Mouse (Mus musculus) gastrocnemius, postnatal 4 days (tissue): ENCODE data around the gene Dock1. TPM values are rescaled to one million over a fixed set of nuclear protein-coding genes. Genes with fewer than 3 reads are reported as not detected.

Experiments used
- DNase-seq, 2 experiments: peaks; one replicate each; pipeline ENCODE4 v3.0.0; 2021 to 2022; ENCODE audit warnings: low spot score in 2 of 2, mixed read lengths in 2 of 2
- total RNA-seq, 2 experiments: library from RNA; stranded (reverse); gene quantifications; 2 replicates each; pipeline ENCODE4 v1.2.3; 2021

Gene Dock1
- total RNA-seq, 2 experiments from 2014 or later, result 42.9 to 44.8 TPM

DNA sequence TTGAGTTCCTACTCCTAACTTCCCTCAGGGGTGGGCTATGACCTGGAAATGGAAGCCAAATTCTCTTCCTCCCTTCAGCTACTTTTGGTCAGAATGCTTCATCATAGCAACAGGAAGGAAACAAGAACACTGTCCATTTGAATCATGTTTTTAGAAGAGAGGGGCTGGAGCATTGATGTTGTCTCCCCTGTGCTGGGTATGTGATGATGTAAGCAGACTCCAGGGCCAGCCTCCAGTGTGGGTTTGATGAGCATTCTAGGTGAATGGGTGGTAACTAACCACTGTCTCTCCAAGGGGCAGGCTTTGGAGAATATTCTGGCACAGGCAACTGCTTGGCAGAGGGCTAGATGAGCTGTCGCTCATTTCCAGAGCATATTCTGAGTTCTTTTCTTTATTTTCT lies 22.9 kb downstream of the Dock1 start:
- no peak for DNase-seq

DNA sequence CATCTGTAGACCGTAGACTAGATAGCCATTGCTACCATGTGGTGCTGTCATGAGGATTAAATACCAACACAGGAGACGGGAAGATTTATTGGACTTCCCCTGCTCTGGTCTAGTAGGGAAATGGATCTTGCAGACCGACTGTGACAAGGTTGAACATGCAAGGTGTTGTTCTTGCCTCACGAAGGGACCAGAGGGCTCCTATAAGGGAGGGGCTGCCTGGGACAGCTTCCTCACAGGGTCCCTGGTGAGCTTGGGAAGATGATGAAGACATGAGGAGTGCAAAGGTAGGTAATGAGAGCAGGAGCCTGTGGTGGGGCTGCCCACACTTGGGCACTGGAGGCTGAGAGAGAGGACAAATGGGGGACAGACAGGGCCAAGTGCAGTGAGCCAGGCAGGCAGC lies 25.0 kb downstream of the Dock1 start:
- no peak for DNase-seq

DNA sequence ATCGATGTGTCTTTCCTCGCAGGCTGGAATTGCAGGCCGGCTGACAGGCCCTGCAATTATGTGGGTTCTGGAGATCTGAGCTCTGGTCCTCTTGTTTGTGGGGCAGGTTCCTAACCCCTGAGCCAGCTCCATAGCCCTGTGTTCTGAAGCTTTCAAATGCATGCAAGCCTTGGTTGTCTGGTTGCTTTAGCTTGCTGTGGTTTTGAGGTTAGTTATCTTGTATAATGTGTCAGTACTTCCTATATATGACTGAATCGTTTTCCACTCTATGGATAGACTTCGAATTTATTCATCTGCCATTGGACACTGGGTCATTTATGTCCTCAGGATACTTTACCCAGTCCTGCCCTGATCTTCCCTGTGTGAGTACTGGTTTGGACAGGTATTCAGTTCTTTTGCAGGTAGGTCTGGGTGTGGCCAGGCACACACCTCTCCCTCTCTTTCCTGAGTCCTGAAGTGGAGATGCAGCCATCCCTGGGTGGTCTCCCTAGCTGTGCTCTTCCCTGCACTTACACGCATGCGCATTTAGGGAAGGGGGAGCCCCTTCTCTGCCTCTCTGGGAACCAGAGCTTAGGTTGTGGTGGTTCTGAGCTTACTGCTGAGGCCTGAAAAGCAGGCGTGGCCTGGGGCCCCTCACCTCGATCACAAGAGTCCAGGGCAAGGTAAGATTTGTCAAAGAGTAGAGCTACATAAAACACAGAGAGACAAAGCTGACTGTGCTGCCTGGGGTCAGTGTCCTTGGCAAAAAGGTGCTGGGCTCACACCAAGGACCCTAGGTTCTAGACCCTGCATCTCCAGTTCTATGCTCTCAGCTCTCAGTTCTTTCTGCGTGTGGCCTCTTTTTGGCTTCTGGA lies 25.9 kb downstream of the Dock1 start:
- no peak for DNase-seq

DNA sequence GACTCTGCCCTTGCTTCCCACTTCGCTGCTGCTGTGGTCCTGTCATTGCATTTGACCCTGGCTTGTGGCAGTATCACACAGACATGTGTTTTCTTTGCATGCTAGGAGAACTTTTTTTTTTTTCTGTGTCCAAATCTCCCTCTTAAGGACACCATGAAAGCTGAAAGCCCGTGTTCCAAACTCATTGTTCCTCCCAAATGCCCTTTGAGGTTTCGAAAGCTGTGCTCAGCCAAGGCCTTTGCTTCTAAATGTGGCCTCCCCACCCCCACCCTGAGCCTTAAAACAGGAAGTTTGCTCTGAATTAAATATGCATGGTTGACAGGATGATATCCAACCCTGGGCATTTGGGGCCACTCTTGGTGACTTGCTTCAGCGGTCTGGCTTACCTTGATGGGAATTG lies 27.0 kb downstream of the Dock1 start:
- DNase-seq, result no peak

DNA sequence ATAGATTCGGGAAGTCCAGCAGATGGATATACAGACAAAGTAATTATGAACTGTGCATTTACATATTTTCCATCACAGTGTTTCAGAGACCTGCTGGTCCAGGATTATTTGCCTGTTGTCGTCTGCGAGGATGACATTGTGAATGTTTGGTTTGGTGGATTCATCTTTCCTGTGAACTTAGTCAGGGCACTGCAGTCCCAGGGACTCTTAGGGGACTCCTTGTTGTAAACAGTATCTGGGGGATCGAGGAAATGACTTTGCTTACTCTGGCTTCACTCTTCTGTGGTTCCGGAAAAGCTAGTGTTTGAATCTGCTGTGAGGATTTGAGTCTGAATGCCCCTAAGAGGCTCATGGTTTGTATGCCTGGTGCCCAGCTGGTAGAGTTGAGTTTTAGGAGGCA lies 27.8 kb downstream of the Dock1 start:
- no peak for DNase-seq

DNA sequence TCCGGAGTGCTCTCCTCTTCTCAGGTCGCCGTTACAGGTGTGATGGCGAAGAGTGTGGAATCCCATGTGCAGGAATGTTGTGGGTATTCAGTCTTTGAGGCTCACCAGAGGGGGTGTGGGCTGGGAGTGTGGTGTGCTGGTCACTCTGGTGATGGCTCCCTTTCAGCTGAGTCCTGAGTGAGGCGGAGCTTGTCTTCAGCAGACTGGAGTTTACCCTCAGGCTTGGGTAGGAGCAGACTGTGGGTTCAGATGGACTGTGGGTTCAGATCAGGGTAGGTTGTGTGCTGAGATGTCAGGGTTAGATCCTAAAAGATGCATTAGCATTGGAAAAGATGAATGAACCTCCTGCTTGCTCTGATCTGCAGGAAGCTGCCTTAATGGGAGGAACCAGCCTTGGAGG lies 29.5 kb downstream of the Dock1 start:
- DNase-seq, result no peak

DNA sequence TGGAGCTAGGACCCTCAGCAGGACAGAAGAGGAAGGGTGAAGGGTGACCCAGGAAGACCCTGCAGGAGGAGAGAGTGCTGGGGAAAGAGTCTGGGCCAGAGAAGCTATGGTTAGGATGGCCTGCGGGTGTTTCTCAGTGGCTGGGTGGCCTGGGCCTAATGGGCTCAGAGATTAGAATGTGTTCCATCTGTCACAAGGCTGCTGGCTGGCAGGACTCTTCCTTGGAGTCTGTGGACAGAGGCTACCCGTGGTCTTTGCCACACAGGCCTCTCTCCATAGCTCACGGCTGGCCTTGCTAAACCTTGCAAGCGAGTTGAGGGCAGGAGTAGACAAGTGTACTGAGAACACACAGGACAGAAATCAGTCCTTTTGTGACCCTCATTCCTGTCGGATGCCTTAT lies 32.0 kb downstream of the Dock1 start:
- DNase-seq, result no peak

DNA sequence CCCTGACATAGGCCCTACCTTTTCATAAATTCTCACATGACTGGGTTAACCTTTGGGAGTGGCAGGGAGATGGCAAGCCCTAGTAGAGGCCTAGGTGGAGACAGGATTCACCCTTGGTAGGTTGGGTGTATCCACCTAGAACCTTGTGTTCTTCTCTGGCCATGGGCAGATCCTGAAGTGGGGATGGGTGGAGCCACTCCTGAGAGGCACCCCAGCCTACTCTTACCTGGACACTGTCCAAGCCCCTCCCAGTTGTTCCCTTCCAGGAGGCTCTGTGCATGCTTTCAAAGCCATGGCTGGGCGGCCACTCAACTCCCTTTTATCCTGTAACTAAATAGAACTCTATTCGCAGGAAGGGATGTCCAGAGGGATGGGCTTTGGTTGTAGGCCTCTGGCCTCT lies 33.2 kb downstream of the Dock1 start:
- no peak for DNase-seq

DNA sequence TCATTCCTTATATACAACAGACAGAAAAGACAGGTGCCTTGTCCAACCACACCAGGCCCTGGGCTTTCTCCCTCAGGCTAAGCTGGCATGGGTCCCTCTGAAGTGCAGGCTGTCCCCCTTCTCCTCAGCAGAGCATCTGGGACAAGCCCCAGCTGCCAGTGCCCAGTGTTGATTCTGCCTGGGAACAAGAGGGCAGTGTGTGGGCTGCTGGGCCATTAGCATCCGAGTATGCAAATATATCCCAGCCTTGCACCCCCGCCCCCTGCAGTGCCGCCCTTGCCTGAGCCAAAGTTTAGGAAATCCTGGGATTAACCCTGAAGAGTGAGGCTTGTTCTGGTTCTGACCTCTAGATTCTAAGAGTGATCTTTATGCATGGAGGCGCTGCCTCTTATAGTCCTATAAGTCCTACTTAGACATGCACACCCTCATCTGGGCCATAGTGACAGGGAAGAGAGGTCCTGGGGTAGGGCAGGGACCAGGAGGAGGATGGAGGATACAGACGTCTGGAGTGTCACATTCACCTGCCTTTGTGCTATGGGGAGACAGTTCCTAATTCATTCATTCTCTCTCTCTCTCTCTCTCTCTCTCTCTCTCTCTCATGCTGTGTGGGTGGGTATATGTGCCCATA lies 38.9 kb downstream of the Dock1 start:
- peak in 1 of 2 experiments; percentile 29 for DNase-seq

DNA sequence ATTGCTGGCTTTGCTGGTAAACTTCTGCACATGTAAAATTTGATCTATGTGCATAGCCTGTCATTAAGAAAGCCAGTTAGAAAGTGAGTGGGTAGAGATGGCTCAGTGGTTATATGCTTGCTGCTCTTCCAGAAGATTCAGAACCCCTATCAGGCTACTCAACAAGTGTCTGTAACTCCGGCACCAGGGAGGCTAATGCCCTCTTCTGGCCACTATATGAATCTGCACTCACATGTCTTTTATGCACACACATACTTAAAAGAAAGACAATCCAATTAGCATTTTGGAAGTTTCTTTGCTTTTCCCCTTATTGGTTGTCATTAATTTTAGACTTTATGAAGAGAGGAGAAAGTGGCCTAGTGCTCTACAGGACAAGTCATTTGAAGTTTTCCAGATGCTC lies 41.1 kb downstream of the Dock1 start:
- DNase-seq, result no peak

DNA sequence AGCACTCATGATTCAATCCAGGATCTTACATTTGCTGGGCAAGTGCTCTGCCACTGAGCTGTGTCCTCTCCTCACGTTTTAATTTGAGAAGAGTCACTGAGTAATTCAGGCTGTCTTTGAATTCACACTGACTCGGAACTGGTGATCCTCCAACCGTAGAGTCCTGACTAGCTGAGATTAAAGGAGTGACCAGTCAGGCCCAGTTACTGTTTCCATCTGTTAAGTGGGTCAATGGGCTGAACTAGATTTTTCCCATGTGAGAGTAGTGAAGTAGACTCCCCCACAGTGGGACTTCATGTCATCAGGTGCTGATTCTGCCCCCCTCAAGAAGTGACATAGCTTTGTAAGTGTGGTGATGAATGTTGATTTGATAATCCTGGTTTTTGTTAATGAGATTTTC lies 49.0 kb downstream of the Dock1 start:
- DNase-seq, result no peak

DNA sequence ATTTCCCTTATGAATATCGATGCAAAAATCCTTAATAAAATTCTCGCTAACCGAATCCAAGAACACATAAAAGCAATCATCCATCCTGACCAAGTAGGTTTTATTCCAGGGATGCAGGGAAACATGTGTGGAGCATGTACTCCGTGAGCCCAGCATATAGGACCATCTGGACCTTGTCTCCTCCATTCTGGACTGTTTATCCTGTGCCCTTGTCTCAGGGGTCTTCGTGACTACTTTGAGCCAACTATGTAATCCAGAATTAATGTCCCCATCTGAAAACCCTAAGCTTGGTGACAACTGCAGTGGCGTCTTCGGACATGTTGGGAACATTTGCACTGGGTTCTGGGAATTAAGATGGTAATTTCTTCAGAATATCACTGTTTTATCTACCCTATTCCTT lies 51.9 kb downstream of the Dock1 start:
- DNase-seq, result no peak

DNA sequence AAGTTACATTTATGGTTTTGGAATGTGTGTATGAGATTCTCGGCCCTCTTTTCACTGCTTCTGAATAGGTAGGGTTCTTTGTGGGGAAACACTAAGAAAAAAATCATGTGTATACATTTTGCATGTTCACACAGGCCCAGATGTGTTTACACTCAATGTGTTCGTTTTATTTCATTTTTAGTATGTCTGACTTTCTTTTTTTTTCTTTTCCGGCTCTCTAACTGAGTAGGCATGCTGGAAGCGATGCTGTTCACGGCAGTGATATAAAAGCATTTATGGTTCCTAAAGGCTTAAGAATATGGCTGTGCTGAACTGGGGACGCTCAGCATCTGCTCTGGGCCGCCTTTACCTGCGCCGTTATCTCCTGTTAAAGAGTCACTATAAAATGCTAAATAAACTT lies 52.5 kb downstream of the Dock1 start:
- DNase-seq, result no peak

DNA sequence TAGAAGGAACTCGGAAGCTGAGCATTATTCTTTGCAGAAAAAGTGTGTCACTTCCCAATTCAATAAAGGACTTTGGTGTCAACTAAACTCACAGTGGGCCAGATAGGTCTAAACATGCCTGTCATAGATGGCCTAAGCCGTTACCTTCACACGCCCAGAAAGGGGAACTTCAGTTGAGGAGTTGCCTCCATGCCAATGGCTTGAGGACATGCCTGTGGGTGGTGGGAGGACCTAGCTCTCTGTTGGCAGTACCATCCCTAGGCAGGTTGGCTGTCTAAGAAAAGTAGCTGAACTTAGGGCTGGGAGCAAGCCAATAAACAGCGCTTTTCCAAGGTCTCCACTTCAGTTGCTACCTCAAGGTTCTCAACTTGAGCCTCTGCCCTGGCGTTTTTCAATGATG lies 53.1 kb downstream of the Dock1 start:
- DNase-seq, result no peak

DNA sequence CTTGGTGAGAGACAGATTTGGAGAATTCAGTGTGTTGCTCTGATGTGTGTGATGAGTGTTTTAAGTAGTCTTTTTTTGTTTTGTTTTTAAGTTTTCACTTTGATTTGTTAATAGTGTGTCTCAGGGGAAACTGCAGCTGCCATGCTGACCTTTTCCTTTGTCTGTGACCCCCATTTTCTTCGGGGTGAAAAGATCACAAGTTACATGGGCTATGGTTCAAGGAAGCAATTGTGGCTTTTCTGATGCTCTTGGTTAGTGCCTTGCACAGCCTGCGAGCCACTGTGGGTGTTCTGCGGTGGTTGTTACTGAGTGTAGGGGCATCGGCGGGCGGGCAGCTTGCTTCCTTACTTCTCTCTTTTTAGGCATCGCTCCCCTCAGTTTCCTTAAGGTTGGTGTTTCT lies 54.4 kb downstream of the Dock1 start:
- DNase-seq, result no peak

DNA sequence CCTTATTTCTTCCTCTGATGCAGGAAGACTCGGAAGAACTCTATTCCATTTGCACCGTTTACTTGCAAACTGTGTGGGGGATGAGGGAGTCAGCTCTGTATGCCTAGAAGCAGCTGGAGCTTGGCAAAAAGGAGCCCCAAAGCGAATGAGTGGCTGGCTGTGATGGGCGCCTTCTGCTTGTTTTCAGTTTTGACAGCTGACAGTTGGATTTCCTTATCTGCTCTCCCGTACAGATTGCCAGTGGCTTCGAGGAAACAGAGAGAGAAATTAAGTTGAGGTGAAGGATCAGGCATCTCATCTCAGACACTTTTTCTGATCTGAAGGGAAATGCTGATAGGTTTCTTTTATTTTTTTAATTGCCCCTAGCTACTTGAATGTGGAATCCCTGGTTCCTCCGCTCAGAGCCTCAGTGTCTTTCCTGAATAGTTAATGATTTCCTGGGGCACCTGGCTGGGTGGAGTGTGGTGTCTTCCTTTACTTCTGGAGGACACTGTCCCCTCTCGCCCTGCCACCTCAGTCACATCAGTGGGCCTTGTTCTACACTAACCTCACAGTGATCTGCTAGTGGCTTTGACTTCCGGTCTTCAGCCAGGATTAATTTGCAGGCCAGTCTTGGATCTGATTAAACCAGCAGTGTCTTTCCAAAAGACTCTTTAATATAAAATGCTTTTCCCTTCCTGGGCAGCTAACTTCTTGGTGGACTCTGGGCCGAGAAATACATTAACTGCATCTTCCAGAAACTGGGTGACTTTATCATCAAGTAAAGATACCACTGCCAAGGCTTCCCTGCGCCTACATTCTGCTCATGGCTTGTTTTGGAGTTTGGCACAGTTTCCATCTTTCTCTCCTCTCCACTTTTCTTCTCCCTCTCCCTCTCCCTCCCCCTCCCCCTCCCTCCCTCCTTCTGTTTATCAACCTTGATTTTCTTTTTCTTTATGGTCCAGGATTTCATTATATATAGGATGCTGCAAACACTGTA lies 55.4 kb downstream of the Dock1 start:
- peak in 1 of 2 experiments; percentile 17 for DNase-seq

DNA sequence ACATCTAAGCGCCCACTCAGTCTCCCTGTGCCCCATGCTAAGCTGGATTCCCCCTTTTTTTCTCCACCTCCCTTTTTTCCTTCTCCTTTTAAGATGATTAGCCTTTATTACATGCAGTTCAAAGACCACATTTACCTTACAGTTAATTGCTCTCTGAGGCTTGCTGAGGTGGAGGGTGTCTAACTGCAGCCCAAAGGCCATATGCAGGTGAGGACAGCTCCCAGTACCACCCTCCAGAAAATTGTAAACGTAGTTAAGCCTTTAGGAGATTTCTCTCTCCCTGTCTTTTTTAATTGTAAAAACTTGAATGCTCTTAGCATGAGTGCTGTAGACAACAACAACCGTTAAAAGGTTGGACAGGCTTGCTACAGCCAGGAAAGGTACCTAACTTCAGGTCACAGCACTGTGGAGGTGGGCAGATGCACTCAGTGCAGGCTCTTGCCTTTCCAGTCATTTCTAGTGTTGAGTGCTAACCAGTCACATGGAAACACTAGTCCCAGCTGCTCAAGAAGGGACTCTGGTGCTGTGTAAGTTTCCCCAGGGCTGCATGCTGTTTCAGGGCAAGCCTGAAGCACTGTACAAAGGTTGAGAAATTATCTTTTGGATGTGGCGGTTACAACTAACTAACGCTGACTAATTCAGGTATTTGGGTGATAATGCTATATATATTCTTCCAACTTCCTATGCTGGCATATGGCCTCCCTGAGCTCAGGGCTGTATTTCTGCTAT lies 56.2 kb downstream of the Dock1 start:
- DNase-seq, result no peak

DNA sequence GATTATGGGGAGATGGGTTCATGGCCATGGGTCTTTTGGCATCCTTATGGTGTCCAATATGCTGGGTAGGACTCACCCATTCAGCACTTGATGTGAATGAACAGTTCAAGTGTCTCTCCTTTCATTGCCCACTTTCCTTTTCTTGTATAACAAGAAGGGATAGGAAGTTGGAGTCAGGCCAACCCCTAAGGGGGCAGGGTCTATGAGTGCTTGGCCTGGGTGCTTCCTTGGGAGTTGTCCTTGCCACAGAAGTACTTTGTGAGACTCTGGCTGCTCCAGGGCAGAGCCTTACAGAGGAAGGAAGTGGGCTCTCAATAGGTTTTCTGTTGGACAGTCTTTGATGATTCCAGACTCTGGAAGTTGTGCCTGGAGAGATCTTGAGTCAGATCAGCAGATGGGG lies 58.9 kb downstream of the Dock1 start:
- DNase-seq, result no peak

DNA sequence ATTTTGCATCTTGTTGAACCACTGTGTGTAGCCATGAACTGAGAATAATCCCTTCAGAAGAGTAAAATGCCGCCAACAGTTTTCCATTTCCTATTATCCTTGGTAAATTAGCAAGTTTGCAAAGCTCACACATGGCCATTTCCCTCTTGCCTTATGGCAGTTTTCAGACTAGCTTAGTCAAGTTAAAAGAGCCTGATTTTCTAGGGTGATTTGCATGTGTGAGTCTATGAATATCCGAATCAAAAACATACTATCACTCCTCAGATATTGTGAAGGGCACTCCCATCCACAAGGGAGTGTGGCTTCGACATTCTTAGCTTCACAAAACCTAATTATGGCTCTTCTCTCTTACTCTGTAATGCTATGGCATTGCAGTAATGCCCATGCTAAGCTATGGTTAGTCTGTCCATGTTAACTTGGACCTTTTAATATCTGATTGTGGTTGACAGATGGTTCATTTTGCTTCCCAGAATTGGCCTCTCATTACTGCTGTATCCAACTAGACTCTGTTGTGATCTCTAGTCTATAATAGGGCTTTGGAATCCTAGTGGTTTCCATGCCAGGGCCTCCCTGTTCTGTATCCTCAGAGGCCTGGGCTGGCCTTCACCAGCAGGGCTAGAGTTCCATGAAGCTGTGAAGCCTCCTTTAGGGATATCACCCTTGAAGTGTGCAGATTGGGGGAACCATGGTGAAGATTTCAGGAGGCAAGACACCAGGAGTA lies 60.1 kb downstream of the Dock1 start:
- DNase-seq, result no peak

DNA sequence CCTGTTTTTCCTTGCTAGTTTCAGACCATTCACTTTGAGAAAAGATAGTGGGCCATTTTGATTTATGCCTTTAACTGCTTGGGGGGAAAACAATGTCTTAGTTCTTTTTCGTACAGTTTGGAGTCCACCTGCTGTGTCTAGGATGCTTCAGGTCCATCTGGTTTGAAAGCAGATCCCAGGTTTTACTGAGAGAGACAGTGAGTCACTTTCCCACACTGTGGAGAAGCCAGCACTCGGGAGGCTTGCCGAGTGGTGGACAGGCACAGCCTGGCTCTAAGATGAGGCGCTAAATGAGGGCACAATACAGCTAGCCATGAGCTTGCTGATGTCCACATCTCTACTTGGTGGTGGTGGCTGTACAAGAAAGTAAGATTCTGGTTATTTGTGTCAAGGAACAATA lies 76.6 kb downstream of the Dock1 start:
- no peak for DNase-seq
